Mouse (Mus musculus) small intestine, adult 2 months (tissue): ENCODE measurements around the gene Gm32802. TPM values are rescaled to one million over a fixed set of nuclear protein-coding genes. Genes with fewer than 3 reads are reported as not detected.
"Not testable (repeated sequence)": the region's sequence is repeated elsewhere in the genome, so short reads cannot be mapped to it uniquely, and the experiment has no call there.

ENCODE experiments used
- H3K27ac ChIP-seq: fragments of 200-500 bp; 2 replicates; pipeline ENCODE4 v1.5.1; 2012; ENCODE audit warnings: low read depth, low read length, control low read depth, inconsistent platforms; ENCODE audit not compliant: insufficient read depth
- H3K27me3 ChIP-seq: fragments of 200-500 bp; 2 replicates; pipeline ENCODE4 v1.6.1; 2012; ENCODE audit warnings: mild to moderate bottlenecking, moderate library complexity, low read length, inconsistent platforms; ENCODE audit not compliant: control insufficient read depth, insufficient read depth
- H3K36me3 ChIP-seq: fragments of 200-500 bp; 2 replicates; pipeline ENCODE4 v1.6.1; 2012; ENCODE audit warnings: mild to moderate bottlenecking, low read length, control low read depth, inconsistent platforms; ENCODE audit not compliant: control insufficient read depth, insufficient read depth
- H3K4me1 ChIP-seq: fragments of 200-500 bp; 2 replicates; pipeline ENCODE4 v1.6.1; 2012; ENCODE audit warnings: low read length, inconsistent platforms, mixed read lengths; ENCODE audit not compliant: control insufficient read depth, insufficient read depth, insufficient read length
- H3K4me3 ChIP-seq: fragments of 200-500 bp; 2 replicates; pipeline ENCODE4 v1.5.1; 2012; ENCODE audit warnings: low read depth, mild to moderate bottlenecking, control low read depth, inconsistent platforms, low read length, moderate library complexity
- CTCF ChIP-seq: fragments of 200-500 bp; IDR thresholded peaks from 2 replicates; pipeline ENCODE4 v1.5.1; 2012; ENCODE audit warnings: low read depth, mild to moderate bottlenecking, control low read depth, inconsistent platforms, low read length, moderate library complexity, mixed read lengths; ENCODE audit not compliant: insufficient replicate concordance, insufficient read length; ENCODE audit errors: extremely low read depth
- POLR2A ChIP-seq: fragments of 200-500 bp; IDR thresholded peaks from 2 replicates; pipeline ENCODE4 v1.6.1; 2012; ENCODE audit warnings: low read depth, mild to moderate bottlenecking, control low read depth, inconsistent platforms, low read length, moderate library complexity
- WGBS: fragments of 180-500 bp; shearing (Covaris S2); methylation state at CpG from one replicate; pipeline ENCODE4 v1.1.7; 2018; 5-methylcytosine and 5-hydroxymethylcytosine counted together
- polyA plus RNA-seq: library from polyadenylated mRNA; depleted of rRNA; stranded (reverse); fragments of >200 nt; gene quantifications from 2 replicates; pipeline ENCODE4 v1.2.3, GENCODE M21; 2012; rRNA removed

Gm32802 gene
- polyA plus RNA-seq, 1 experiment: not detected

GRCm38 (mm10) chr10:118283016-118283415 lies 24.5 kb downstream of the Gm32802 start:
- not testable (repeated sequence) for H3K4me3 ChIP-seq, H3K27me3 ChIP-seq, H3K27ac ChIP-seq, H3K36me3 ChIP-seq, H3K4me1 ChIP-seq
- WGBS: 82% methylated on average over 2 of the region's 5 CpGs

- Histone ChIP-seq H3K36me3 (no peaks in the 10 kb centered on the region), H3K27ac (no peak within 1 kb of the TSS), H3K4me1 (no peaks in the 10 kb centered on the region), H3K4me3 (no peak within 1 kb of the TSS), H3K27me3 (no peaks in the 10 kb centered on the region)
- no peak for TF ChIP-seq CTCF
- TF ChIP-seq POLR2A: no peak
- WGBS: 88% methylated on average over 6 of the region's 6 CpGs
These were observed 36.5 kb downstream of the Gm32802 start, which contains the start of gene Iltifb for GRCm38 (mm10) chr10:118294938-118295337. Gene Iltifb, minus strand, starts transcription at chr10:118295038.

GRCm38 (mm10) chr10:118302133-118302532 lies 43.6 kb downstream of the Gm32802 start:
- H3K4me3 ChIP-seq, H3K36me3 ChIP-seq, H3K4me1 ChIP-seq, H3K27ac ChIP-seq, H3K27me3 ChIP-seq: not testable (repeated sequence)
- 37% methylated on average over 2 of the region's 2 CpGs for WGBS

Other genes with a start within 250 kb of the Gm32802 start
- gene Mdm1, start 116.9 kb upstream of the Gm32802 start, polyA plus RNA-seq: 0.75 and 1.4 TPM in 2 replicates
- not detected in 2 replicates for gene Il22, start 53.7 kb upstream of the Gm32802 start, polyA plus RNA-seq
- gene Gm32717, start 17.9 kb upstream of the Gm32802 start, polyA plus RNA-seq: not detected in 2 replicates
- 0.16 TPM in 1 of 2 replicates, not detected in the other for gene Iltifb, start 36.4 kb downstream of the Gm32802 start, polyA plus RNA-seq
- gene Gm9040, start 68.3 kb downstream of the Gm32802 start, polyA plus RNA-seq: not detected in 2 replicates
- gene Gm9044, start 73.7 kb downstream of the Gm32802 start, polyA plus RNA-seq: not detected in 2 replicates
- not detected in 2 replicates for gene Gm9045, start 79.1 kb downstream of the Gm32802 start, polyA plus RNA-seq
- gene Gm9046, start 84.6 kb downstream of the Gm32802 start, polyA plus RNA-seq: not detected in 2 replicates
- not detected in 2 replicates for gene Gm9048, start 90.0 kb downstream of the Gm32802 start, polyA plus RNA-seq
- gene Gm9049, start 95.4 kb downstream of the Gm32802 start, polyA plus RNA-seq: not detected in 2 replicates
- not detected in 2 replicates for gene Ifng, start 182.4 kb downstream of the Gm32802 start, polyA plus RNA-seq